Mouse (Mus musculus): ENCODE results near the gene Ugt1a6a. TPM values are rescaled to one million over a fixed set of nuclear protein-coding genes. Genes with fewer than 3 reads are reported as not detected.

The Ugt1a6a gene
- total and polyA plus RNA-seq, 3 experiments, result not detected

DNA sequence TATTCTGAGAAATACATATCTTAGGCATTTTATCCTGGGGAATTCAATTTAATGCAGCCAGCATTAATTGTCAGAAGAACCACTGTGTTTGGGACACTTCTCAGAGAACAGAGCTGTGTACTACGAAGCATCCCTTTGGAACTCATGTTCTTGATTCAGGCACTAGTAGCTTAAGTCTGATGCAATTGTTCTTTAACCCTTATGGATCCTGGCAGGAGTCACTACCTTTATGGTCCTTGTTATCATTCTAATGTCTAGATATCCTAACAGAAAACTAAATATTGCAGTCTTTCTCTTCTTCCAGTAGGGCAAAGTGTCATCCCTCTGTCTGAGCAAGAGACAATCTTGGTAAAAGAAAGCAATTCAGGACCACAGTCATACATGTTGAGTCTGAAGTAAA, 78.5 kb downstream of the Ugt1a6a start:
- H3K36me3 ChIP-seq (ENCODE audit: control insufficient read depth in 1 of 2, insufficient read depth in 2 of 2, low read length in 2 of 2), result no peaks in the 10 kb centered on the region
- H3K27ac ChIP-seq (ENCODE audit: control insufficient read depth, low read depth, low read length), result no peak overlapping the region
- TF ChIP-seq TCF12 (IDR thresholded peaks at IDR 0.05; ENCODE audit: low read depth, low read length) (no peak), ZKSCAN1 (IDR thresholded peaks at IDR 0.05; ENCODE audit: low read depth, low read length) (no peak), KAT2A (conservative IDR thresholded peaks at IDR 0.05; ENCODE audit: low read depth, low read length) (no peak), NRF1 (IDR thresholded peaks at IDR 0.05; ENCODE audit: insufficient read depth, low read depth, low read length, poor library complexity, severe bottlenecking) (no peak), RAD21 (IDR thresholded peaks at IDR 0.05; ENCODE audit: low read depth, low read length) (no peak), EP300 (IDR thresholded peaks at IDR 0.05; ENCODE audit: low read depth in 1 of 2, low read length in 2 of 2) (no peak), USF1 (IDR thresholded peaks at IDR 0.05; ENCODE audit: low read depth, low read length) (no peak), MAX (IDR thresholded peaks at IDR 0.05; ENCODE audit: low read length) (no peak), GATA1 (IDR thresholded peaks at IDR 0.05; ENCODE audit: low read depth, low read length) (no peak), HCFC1 (IDR thresholded peaks at IDR 0.05; ENCODE audit: low read depth, low read length) (no peak), ZC3H11A (IDR thresholded peaks at IDR 0.05; ENCODE audit: low read depth, low read length) (no peak)
- no peaks in the 10 kb centered on the region for H3K27me3 ChIP-seq (ENCODE audit: control insufficient read depth in 1 of 2, insufficient read depth in 2 of 2, low read length in 2 of 2)
- DNase-seq (ENCODE audit: low read depth, low spot score), result peak; percentile 4
- no peaks in the 10 kb centered on the region for H3K9me3 ChIP-seq (replicated peaks; ENCODE audit: insufficient read depth, low read length)
- H3K4me3 ChIP-seq (ENCODE audit: control insufficient read depth in 1 of 2, insufficient read depth in 1 of 2, low read depth in 2 of 2, low read length in 2 of 2), result no peak overlapping the region
- no peak overlapping the region for H3K9ac ChIP-seq (ENCODE audit: control insufficient read depth, low read depth, low read length, poor library complexity, severe bottlenecking)
- H3K4me1 ChIP-seq (ENCODE audit: control insufficient read depth in 1 of 2, insufficient read depth in 2 of 2, low read length in 2 of 2), result no peaks in the 10 kb centered on the region
- H3K79me2 ChIP-seq (ENCODE audit: control insufficient read depth, insufficient read depth, low read length, poor library complexity), result no peaks in the 10 kb centered on the region

DNA sequence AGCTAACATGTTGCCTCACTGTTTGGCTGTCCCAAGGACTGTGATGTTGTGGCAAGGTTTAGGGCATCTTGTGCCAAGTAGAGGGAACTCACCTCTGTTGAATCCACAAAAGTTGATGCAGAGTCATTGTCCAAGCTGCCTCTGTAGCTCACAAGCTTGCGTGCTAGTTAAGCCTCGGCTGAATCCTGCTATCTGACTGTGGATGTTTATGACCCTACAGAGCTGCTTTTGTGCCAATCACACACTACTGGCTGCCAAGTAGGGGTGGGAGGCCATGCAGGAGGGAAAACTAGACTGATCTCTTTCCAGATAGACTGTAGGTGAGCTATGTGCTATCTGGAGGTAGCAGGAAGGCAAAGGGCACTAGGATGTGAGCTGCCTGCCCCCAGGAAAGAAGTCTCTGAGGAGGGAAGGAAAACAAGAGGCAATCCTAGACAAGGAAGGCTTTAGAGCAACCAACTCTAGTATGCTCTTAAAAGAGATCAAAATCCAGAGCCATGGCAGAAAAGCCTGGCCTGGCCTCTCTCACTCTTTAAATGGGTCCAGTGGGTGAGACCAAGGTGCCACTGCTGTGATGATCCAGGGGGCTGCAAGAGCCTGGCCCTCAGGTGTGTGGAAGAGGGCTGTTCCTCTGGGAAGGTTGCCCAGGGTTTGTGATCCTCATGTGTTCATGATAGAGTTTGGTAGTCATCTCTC, 79.3 kb downstream of the Ugt1a6a start:
- no peaks in the 10 kb centered on the region for H3K9me3 ChIP-seq (replicated peaks; ENCODE audit: insufficient read depth, low read length)

GRCm38 (mm10) chr1:88214462-88214952, 79.9 kb downstream of the Ugt1a6a start:
- Histone ChIP-seq H3K9ac (ENCODE audit: control insufficient read depth, low read depth, low read length, poor library complexity, severe bottlenecking) (no peak overlapping the region), H3K27me3 (ENCODE audit: control insufficient read depth in 1 of 2, insufficient read depth in 2 of 2, low read length in 2 of 2) (no peaks in the 10 kb centered on the region), H3K27ac (ENCODE audit: control insufficient read depth, low read depth, low read length) (no peak overlapping the region), H3K36me3 (ENCODE audit: control insufficient read depth in 1 of 2, insufficient read depth in 2 of 2, low read length in 2 of 2) (no peaks in the 10 kb centered on the region), H3K4me3 (ENCODE audit: control insufficient read depth in 1 of 2, insufficient read depth in 1 of 2, low read depth in 2 of 2, low read length in 2 of 2) (no peak overlapping the region), H3K9me3 (replicated peaks; ENCODE audit: insufficient read depth, low read length) (no peaks in the 10 kb centered on the region), H3K79me2 (ENCODE audit: control insufficient read depth, insufficient read depth, low read length, poor library complexity) (no peaks in the 10 kb centered on the region), H3K4me1 (ENCODE audit: control insufficient read depth in 1 of 2, insufficient read depth in 2 of 2, low read length in 2 of 2) (no peaks in the 10 kb centered on the region)
- DNase-seq (ENCODE audit: low read depth, low spot score), result peak; percentile 29
- TF ChIP-seq MYB (IDR thresholded peaks at IDR 0.05; ENCODE audit: low read depth, low read length) (no peak), MEF2A (IDR thresholded peaks at IDR 0.05; ENCODE audit: extremely low read depth, insufficient replicate concordance, low read depth, low read length, poor library complexity, severe bottlenecking) (no peak), MAFK (IDR thresholded peaks at IDR 0.05; ENCODE audit: borderline replicate concordance, low read depth, low read length) (no peak), ELF1 (IDR thresholded peaks at IDR 0.05; ENCODE audit: low read depth, low read length) (no peak), CTCF (IDR thresholded peaks at IDR 0.05 in 2 of 3, conservative IDR thresholded peaks at IDR 0.05 in 1 of 3; ENCODE audit: control insufficient read depth in 1 of 3, insufficient read depth in 1 of 3, low read depth in 2 of 3, low read length in 3 of 3, poor library complexity in 1 of 3, severe bottlenecking in 1 of 3) (no peak), SIN3A (IDR thresholded peaks at IDR 0.05; ENCODE audit: low read length) (no peak), USF2 (IDR thresholded peaks at IDR 0.05; ENCODE audit: borderline replicate concordance in 1 of 2, insufficient read depth in 1 of 2, low read depth in 1 of 2, low read length in 2 of 2) (no peak), ZNF384 (IDR thresholded peaks at IDR 0.05; ENCODE audit: low read depth, low read length) (no peak), E2F4 (IDR thresholded peaks at IDR 0.05; ENCODE audit: borderline replicate concordance, low read depth, low read length) (no peak), RAD21 (IDR thresholded peaks at IDR 0.05; ENCODE audit: low read depth, low read length) (no peak), USF1 (IDR thresholded peaks at IDR 0.05; ENCODE audit: low read depth, low read length) (no peak), BHLHE40 (IDR thresholded peaks at IDR 0.05; ENCODE audit: borderline replicate concordance, low read depth, low read length) (no peak), TBP (IDR thresholded peaks at IDR 0.05; ENCODE audit: low read depth, low read length) (no peak)

More for the DNA sequence above, 79.3 kb downstream of the Ugt1a6a start:
- TF ChIP-seq EP300 (IDR thresholded peaks at IDR 0.05; ENCODE audit: low read depth in 1 of 2, low read length in 2 of 2) (no peak), NRF1 (IDR thresholded peaks at IDR 0.05; ENCODE audit: insufficient read depth, low read depth, low read length, poor library complexity, severe bottlenecking) (no peak), TAL1 (IDR thresholded peaks at IDR 0.05; ENCODE audit: low read length) (0 out of 2 replicates have a peak, but pooled peaks have one; percentile 18), MAX (IDR thresholded peaks at IDR 0.05; ENCODE audit: low read length) (no peak), CHD1 (IDR thresholded peaks at IDR 0.05; ENCODE audit: low read depth, low read length) (no peak), SIN3A (IDR thresholded peaks at IDR 0.05; ENCODE audit: low read length) (no peak), ZKSCAN1 (IDR thresholded peaks at IDR 0.05; ENCODE audit: low read depth, low read length) (no peak)
- Histone ChIP-seq H3K27me3 (ENCODE audit: control insufficient read depth in 1 of 2, insufficient read depth in 2 of 2, low read length in 2 of 2) (no peaks in the 10 kb centered on the region), H3K4me1 (ENCODE audit: control insufficient read depth in 1 of 2, insufficient read depth in 2 of 2, low read length in 2 of 2) (no peaks in the 10 kb centered on the region), H3K36me3 (ENCODE audit: control insufficient read depth in 1 of 2, insufficient read depth in 2 of 2, low read length in 2 of 2) (no peaks in the 10 kb centered on the region), H3K9ac (ENCODE audit: control insufficient read depth, low read depth, low read length, poor library complexity, severe bottlenecking) (no peak overlapping the region), H3K79me2 (ENCODE audit: control insufficient read depth, insufficient read depth, low read length, poor library complexity) (no peaks in the 10 kb centered on the region), H3K27ac (ENCODE audit: control insufficient read depth, low read depth, low read length) (no peak overlapping the region), H3K4me3 (ENCODE audit: control insufficient read depth in 1 of 2, insufficient read depth in 1 of 2, low read depth in 2 of 2, low read length in 2 of 2) (no peak overlapping the region)
- peak; percentile 13 for DNase-seq (ENCODE audit: low read depth, low spot score)
